Mouse (Mus musculus): ENCODE results near the gene Carnmt1. TPM values are rescaled to one million over a fixed set of nuclear protein-coding genes. Genes with fewer than 3 reads are reported as not detected.
A peak's percentile ranks its signal among the peaks of the same experiment; 100 is the strongest.

Carnmt1 gene
- polyA plus RNA-seq, 1 experiment = 6.5 TPM

DNA sequence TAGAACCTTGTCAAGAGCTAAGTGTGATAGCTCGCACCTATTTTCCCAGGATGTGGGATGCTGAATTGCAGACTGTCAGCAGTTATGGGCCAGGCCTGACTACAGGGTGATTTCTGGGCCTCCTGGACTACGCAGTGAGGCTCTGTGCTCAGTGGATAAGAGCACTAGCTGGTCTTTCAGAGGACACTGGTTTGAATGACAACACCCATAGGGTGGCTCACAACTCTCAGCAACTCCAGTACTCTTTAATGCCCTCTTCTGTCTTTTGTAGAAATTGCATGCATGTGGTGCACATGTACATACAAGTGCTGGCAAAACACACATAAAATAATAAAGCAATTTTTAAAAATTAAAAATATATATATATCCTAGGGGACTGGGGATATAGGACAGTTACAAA, 54.6 kb downstream of the Carnmt1 start:
- 87% methylated on average over 2 of the region's 2 CpGs for WGBS
- no peak for DNase-seq
- TF ChIP-seq POLR2A (IDR thresholded peaks at IDR 0.05; ENCODE audit: borderline replicate concordance, extremely low read depth, low read depth, low read length) (no peak), CTCF (IDR thresholded peaks at IDR 0.05; ENCODE audit: insufficient read depth, low read length) (no peak)
- Histone ChIP-seq H3K4me1 (ENCODE audit: control insufficient read depth, insufficient read depth, low read length) (no peaks in the 10 kb centered on the region), H3K4me3 (replicated peaks; ENCODE audit: extremely low read depth, low read depth, low read length) (no peak overlapping the region)

DNA sequence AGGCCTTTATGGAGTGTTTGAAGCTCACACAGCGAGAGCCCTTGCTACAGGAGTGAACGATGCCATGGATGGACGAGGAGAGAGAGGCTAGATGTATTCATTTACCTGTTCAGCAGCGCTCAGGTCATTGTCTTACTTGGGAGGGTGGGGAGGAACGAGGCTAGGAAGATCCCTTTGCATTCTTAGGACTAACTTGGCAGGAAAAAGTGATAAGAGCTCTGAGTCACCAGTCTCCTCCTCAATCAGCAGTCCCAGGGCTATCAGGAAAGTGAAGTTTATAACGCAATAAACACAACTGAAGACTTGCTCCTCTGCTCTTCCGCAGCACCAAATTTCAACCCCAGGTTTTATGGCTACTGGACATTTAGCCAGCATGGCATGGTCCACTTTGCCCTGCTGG, 59.7 kb downstream of the Carnmt1 start:
- DNase-seq = no peak

DNA sequence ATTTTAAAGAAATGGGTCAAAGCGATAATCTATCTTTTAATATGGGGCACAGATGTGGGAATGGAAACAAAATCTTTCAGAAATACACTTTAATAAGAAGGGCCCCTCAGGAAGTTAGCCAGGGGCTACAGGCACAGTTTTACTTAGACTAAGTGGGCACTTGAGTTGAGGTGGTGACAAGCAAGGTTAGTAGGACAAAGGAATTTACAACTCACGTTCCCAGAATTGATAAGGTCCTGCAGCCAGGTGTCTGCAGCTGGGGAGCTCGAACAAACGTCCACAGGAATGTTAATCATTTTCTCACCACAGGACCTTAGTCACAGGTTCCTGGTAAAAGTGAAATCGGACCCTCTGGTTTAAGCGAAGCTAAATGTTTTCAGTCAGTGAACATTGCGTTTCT, 60.5 kb downstream of the Carnmt1 start:
- DNase-seq = no peak
- no peaks in the 10 kb centered on the region for H3K4me1 ChIP-seq (ENCODE audit: control insufficient read depth, insufficient read depth, low read length)
- WGBS = 41% methylated on average over 7 of the region's 7 CpGs
- TF ChIP-seq CTCF (IDR thresholded peaks at IDR 0.05; ENCODE audit: insufficient read depth, low read length) = no peak
- TF ChIP-seq POLR2A (IDR thresholded peaks at IDR 0.05; ENCODE audit: borderline replicate concordance, extremely low read depth, low read depth, low read length) = no peak
- H3K4me3 ChIP-seq (replicated peaks; ENCODE audit: extremely low read depth, low read depth, low read length) = no peak overlapping the region

More for the DNA sequence above, 59.7 kb downstream of the Carnmt1 start:
- H3K4me1 ChIP-seq (ENCODE audit: control insufficient read depth, insufficient read depth, low read length) = no peaks in the 10 kb centered on the region
- no peak for TF ChIP-seq POLR2A (IDR thresholded peaks at IDR 0.05; ENCODE audit: borderline replicate concordance, extremely low read depth, low read depth, low read length)
- TF ChIP-seq CTCF (IDR thresholded peaks at IDR 0.05; ENCODE audit: insufficient read depth, low read length) = no peak
- WGBS = 50% methylated on average over 7 of the region's 7 CpGs
- H3K4me3 ChIP-seq (replicated peaks; ENCODE audit: extremely low read depth, low read depth, low read length) = no peak overlapping the region

DNA sequence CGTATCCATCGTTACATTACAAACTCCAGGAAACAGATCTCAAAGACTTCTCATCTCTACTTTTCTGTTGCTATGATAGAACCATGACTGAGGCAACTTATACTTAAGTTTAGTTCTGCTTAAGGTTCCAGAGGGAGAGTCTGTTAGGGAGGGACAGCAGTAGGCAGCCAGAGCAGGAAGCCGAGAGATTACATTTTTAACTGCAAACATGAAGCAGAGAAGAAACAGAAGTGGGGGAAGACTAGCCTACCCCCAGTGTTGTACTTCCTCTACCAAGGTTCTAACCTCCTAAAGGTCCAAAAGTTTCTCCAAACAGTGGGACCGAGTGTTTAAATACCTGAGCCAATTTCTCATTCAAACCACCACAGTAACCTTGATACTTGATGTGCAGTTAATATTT, 65.3 kb downstream of the Carnmt1 start:
- 83% methylated on average over 4 of the region's 4 CpGs for WGBS
- TF ChIP-seq POLR2A (IDR thresholded peaks at IDR 0.05; ENCODE audit: borderline replicate concordance, extremely low read depth, low read depth, low read length) (no peak), CTCF (IDR thresholded peaks at IDR 0.05; ENCODE audit: insufficient read depth, low read length) (no peak)
- no peak overlapping the region for H3K4me3 ChIP-seq (replicated peaks; ENCODE audit: extremely low read depth, low read depth, low read length)
- no peak for DNase-seq
- H3K4me1 ChIP-seq (ENCODE audit: control insufficient read depth, insufficient read depth, low read length) = no peaks in the 10 kb centered on the region

DNA sequence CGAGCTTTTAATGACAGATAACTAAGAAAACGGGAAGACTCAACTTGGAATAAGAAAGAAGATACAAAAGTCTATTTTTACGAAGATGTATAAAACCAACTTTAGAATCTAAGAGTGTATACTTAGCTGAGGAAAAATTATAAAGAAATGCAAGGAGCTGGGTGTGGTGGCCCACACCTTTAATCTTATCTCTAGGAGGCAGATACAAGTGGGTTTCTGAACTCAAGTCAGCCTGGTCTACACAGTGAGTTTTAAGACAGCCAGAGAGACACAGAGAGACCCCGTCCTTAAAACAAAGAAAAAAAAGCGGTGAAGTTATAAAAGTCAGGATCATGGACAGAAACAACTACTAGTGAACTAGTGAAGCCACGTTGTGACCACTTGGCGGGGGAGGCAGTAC, 68.6 kb downstream of the Carnmt1 start:
- no peak for DNase-seq
- H3K4me1 ChIP-seq (ENCODE audit: control insufficient read depth, insufficient read depth, low read length) = no peaks in the 10 kb centered on the region
- H3K4me3 ChIP-seq (replicated peaks; ENCODE audit: extremely low read depth, low read depth, low read length) = no peak overlapping the region
- 68% methylated on average over 7 of the region's 7 CpGs for WGBS
- TF ChIP-seq CTCF (IDR thresholded peaks at IDR 0.05; ENCODE audit: insufficient read depth, low read length) = no peak
- no peak for TF ChIP-seq POLR2A (IDR thresholded peaks at IDR 0.05; ENCODE audit: borderline replicate concordance, extremely low read depth, low read depth, low read length)

DNA sequence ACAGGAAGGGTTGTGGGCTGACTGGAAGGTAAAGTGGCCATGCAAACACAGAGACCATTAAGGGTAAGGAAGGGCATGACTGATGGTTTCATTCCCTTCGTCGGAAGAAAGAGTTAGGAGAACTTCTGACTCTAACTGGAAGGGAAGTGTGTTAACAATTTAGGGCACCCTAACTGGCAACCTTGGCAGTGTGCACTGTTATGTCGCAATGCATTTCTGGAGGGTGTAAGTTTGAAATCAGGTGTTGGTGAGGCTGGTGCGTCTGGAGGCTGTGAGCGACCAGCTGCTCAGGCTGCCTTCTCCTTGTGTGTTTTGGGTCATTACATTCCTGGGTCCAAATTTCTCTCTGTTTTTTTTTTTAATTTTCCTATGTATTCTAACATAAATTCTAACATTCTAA, 73.4 kb downstream of the Carnmt1 start:
- Histone ChIP-seq H3K4me3 (replicated peaks; ENCODE audit: extremely low read depth, low read depth, low read length) (no peak overlapping the region), H3K4me1 (ENCODE audit: control insufficient read depth, insufficient read depth, low read length) (no peaks in the 10 kb centered on the region)
- DNase-seq = no peak
- 46% methylated on average over 5 of the region's 5 CpGs for WGBS
- TF ChIP-seq POLR2A (IDR thresholded peaks at IDR 0.05; ENCODE audit: borderline replicate concordance, extremely low read depth, low read depth, low read length) (no peak), CTCF (IDR thresholded peaks at IDR 0.05; ENCODE audit: insufficient read depth, low read length) (no peak)

DNA sequence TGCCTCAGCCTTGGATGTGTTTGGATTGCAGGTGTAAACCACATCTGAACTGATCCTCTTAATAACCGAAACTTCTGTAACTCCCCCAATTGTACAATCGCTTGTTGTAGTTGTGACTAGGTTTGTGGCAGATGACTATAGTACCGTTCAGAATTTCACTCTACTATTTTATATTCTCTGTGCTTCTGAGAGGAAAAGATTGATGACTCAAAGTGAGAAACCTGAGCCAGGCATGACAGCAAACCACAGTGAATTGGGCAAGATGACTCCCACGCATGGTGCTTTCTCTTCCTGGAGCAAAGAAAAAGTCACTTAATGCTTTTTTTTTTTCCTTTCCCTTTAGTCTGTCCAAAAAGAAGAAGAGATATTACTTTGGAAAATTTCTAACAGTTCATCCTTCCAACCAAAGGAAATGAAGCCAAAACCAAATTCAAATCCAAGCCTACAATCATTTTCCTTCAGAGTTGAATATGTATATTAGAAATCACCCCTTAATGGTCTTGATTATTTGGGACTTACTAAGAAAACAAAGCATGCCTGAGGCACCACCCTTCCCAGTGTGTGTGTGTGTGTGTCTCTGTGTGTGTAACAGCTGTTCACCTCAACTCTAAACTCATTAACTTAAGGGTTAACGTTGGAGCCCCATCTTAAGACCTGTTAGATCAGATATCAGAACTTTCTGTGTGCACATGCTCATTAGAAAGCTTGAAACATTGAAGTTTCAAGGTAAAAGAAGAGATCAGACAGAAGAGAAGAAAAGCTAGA, 76.2 kb downstream of the Carnmt1 start:
- DNase-seq = no peak
- no peak overlapping the region for H3K4me3 ChIP-seq (replicated peaks; ENCODE audit: extremely low read depth, low read depth, low read length)
- 78% methylated on average over 5 of the region's 5 CpGs for WGBS
- no peak for TF ChIP-seq POLR2A (IDR thresholded peaks at IDR 0.05; ENCODE audit: borderline replicate concordance, extremely low read depth, low read depth, low read length)
- TF ChIP-seq CTCF (IDR thresholded peaks at IDR 0.05; ENCODE audit: insufficient read depth, low read length) = no peak
- H3K4me1 ChIP-seq (ENCODE audit: control insufficient read depth, insufficient read depth, low read length) = no peaks in the 10 kb centered on the region

DNA sequence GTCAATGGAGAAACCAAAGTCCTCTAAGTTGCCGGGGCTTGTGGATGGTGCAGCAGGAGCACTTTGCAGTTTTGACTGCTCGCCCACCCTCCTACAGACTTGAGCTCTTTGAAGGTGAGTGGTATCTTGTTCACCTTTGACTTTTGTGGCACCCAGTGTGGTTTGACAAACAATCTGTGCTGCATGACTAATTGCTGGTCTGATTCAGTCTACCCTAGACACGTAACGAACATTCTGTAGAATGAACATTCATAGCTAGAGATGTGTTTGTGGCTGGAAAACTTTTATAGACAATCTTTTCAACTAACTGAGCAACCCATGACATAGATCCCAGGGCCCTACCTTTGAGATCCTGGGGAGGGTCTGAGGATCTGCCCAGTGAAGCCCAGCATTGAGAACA, 76.8 kb downstream of the Carnmt1 start:
- Histone ChIP-seq H3K4me3 (replicated peaks; ENCODE audit: extremely low read depth, low read depth, low read length) (no peak overlapping the region), H3K4me1 (ENCODE audit: control insufficient read depth, insufficient read depth, low read length) (no peaks in the 10 kb centered on the region)
- no peak for TF ChIP-seq POLR2A (IDR thresholded peaks at IDR 0.05; ENCODE audit: borderline replicate concordance, extremely low read depth, low read depth, low read length)
- DNase-seq = no peak
- 85% methylated on average over 4 of the region's 4 CpGs for WGBS

DNA sequence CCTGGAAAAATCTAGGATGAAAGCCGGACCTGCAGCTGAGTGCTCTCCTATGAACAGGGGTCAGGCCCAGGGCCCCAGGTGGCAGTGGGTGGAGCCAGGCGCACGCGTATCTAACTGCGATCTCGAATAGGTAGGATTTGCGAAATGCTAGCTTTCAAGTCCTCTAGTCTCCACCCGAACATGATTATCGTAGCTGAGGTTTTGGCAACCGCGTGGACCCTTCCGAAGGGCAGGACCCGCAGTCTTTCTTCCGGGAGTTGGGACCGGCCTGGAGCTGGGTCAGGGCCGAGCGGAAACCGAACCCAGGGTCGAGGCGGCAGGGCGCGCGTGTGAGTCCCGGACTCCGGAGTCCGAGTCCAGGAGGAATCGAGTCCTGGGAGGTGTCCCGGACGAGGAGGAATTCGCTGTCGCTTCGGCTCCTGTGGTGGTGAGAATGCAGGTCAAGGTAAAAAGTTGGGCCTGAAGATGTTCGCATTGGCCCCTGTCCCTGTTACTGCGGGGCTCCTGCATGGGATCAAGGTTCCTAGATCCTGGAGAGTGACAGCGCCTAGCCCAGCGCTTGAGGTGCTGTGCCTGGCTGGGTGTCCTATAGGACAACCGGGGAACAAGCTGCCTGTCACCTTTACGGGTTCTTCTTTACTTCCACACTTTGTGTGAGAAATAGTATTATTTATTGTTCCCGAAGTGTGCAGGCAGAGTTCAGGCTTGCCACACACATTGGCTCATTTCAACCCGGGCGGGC, 79.2 kb downstream of the Carnmt1 start, which contains the start of gene Trpm6:
TSS of gene Trpm6 (plus strand) at position 386 of the 742 bp plus-strand sequence.
- DNase-seq = peak; percentile 58
- 8% methylated on average over 41 of the region's 41 CpGs for WGBS
- TF ChIP-seq CTCF (IDR thresholded peaks at IDR 0.05; ENCODE audit: insufficient read depth, low read length) (no peak), POLR2A (IDR thresholded peaks at IDR 0.05; ENCODE audit: borderline replicate concordance, extremely low read depth, low read depth, low read length) (no peak)
- Histone ChIP-seq H3K4me1 (ENCODE audit: control insufficient read depth, insufficient read depth, low read length) (no peaks in the 10 kb centered on the region; the same call in none of the 2 replicates), H3K4me3 (replicated peaks; ENCODE audit: extremely low read depth, low read depth, low read length) (peak within 1 kb of the TSS; percentile 53)

Other genes with a start within 250 kb of the Carnmt1 start
- 76.8 and 79.7 TPM in 2 replicates for gene Ostf1, start 38.9 kb upstream of the Carnmt1 start, polyA plus RNA-seq (2012; rRNA removed)
- gene Nmrk1, start 38.8 kb upstream of the Carnmt1 start, polyA plus RNA-seq (2012; rRNA removed) = 3.0 and 4.7 TPM in 2 replicates
- gene D030056L22Rik, start 42.4 kb downstream of the Carnmt1 start, polyA plus RNA-seq (2012; rRNA removed) = 11.5 and 20.0 TPM in 2 replicates
- gene Trpm6, start 79.2 kb downstream of the Carnmt1 start, polyA plus RNA-seq (2012; rRNA removed) = 4.5 and 6.0 TPM in 2 replicates